Mouse (Mus musculus): ENCODE results near the gene Raver2.

The Raver2 gene

DNA sequence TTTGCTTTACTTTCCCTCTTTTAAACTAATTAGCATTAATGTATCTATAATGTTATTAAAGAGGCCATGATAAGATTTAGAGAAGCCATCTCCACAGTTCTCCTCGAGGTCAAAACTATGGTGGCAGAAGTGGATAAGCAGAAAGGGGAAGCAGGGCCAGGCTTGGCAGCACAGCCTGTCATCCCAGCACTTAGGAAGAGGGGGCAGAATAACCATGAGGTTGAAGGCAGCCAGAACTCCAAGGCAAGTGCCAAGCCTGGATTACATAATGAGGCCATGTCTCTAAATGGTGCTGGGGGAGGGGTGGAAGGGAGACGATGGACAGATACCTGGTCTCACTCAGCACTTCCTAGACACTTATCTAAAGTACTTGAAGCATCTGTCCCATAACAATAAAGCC, 129.6 kb downstream of the Raver2 start:
- in situ Hi-C loops (cut with MboI; ENCODE audit: unreplicated experiment in 2 of 2): loop anchor here (25.0 kb wide), 2 partner anchors 1314 to 1914 kb away; partner anchors contain the start of genes Mier1 (in 1 of the 2) and Wdr78 (in 1 of the 2)

DNA sequence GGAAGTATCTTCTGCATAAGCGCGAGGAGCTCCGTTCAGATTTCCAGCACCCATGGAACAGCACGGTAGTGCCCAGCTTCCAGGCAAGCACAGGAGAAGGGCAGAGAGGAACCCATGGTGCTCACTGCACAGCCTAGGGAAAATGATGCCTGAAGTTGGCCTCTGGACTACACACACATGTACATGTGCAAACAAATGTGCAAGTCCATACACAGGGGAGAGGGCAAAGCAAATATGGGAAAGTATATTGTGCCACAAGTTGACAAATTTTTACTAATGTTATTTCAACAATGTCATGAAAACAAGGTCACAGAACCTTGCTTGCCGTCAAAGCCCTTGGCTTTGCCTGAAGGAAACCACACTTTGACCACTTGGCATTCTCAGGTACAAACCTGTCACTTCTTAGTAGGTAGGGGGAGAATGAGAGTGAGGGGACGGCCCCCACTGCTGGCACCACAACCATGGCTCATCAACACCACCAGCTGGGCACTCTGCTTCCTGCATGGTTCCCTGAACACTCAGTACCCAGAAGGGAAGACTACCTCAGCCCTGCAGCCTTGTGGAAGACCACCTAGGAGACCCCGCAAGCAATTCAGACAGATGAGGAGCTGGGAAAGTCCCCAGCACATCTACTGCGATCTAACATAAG, 130.8 kb downstream of the Raver2 start:
- in situ Hi-C loops (cut with MboI; ENCODE audit: unreplicated experiment in 2 of 2): loop anchor here (25.0 kb wide), 2 partner anchors 1313 to 1913 kb away; partner anchors contain the start of genes Mier1 (in 1 of the 2) and Wdr78 (in 1 of the 2)

Measured in v-Abl transformed pro-B cells (cell line).